Mouse (Mus musculus) ovary, adult 18-20 months (tissue): ENCODE data around the gene Hip1r.

Source experiments
- DNase-seq: peaks from one replicate; pipeline ENCODE4 v3.0.0; 2022; ENCODE audit warnings: low spot score, mixed read lengths

Hip1r gene

DNA sequence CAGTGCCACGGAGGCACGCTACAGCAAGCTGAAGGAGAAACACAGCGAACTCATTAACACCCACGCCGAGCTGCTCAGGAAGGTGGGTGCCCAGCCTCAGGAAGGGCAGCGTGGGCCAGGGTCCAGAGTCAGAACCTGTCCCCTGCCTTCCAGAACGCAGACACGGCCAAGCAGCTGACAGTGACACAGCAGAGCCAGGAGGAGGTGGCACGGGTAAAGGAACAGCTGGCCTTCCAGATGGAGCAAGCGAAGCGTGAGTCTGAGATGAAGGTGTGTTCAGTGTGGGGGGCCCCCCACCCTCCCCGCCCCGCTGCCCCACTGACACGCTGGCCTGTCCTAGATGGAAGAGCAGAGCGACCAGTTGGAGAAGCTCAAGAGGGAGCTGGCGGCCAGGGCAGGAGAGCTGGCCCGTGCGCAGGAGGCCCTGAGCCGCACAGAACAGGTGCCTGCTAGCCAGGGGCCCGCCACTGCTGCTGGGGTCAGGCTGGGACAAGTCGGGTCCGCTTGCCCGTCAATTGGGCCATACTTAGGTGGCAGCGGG, 23.9 kb downstream of the Hip1r start:
- DNase-seq, result no peak

DNA sequence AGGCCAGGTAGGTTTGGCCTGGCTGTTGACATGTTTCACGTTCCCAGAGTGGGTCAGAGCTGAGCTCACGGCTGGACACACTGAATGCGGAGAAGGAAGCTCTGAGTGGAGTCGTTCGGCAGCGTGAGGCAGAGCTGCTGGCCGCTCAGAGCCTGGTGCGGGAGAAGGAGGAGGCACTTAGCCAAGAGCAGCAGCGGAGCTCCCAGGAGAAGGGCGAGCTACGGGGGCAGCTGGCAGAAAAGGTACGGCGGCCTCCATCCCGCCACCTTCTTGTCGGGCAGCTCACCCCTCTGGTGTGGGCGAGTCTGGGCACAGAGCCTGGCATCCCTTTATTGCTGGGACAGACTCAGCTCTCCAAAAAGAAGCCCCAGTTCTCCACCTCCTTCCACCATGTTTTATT, 24.4 kb downstream of the Hip1r start:
- no peak for DNase-seq

DNA sequence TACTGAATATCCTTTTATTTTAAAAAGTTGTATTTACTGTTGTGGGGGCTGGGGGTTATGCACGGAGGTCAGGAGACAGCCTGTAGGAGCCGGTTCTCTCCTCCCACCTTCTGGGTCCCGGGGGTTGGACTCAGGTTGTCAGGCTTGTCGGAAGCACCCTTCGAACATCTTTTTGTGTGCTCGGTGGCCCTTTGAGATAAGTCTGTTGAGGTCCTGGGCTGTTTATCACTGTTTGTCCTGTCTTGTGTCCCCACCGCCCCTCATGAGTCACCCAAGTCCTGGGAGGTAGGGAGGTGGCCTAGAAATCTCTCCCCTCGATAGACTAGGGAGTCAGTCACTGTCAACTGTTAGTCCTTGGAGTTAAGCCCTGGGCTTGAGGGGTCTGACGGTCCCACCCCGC, 24.9 kb downstream of the Hip1r start:
- DNase-seq, result no peak

GRCm38 (mm10) chr5:124000824-124001223, 27.4 kb downstream of the Hip1r start:
- peak; percentile 64 for DNase-seq

DNA sequence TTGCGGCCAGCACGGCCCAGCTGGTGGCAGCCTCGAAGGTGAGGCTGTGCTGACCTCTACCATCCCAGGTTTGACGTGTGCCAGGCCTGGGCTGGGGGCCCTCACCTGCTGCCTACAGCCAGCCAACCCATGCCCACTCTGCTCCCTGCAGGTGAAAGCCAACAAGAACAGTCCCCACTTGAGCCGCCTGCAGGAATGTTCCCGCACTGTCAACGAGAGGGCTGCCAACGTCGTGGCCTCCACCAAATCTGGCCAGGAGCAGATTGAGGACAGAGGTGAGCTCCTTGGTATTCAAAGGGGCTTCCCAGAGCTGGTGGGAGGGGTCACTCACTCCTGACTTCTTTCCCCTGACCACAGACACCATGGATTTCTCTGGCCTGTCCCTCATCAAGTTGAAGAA, 27.8 kb downstream of the Hip1r start:
- no peak for DNase-seq

- DNase-seq, result peak; percentile 65
These were observed 29.4 kb downstream of the Hip1r start for GRCm38 (mm10) chr5:124002876-124003275.

DNA sequence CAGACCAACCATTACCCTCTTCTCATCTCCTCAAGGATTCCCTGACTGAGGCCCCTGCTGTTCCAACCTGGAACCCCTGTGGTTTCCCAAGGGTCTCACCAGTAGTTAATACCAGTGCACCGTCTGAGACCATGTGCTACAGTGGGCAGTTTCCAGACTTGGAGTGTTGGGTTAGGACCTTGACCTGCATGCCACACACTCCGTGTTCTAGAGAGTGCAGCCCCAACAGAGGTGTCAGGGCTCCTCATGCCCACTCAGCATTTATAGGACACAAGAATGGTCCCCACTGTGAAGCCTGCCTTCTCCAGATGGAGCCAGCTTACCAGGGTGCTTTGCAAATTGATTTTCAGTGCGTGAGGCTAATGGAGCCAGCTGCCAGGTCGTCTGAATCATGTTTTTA, 29.9 kb downstream of the Hip1r start:
- DNase-seq, result no peak

- DNase-seq, result no peak
These were observed 31.1 kb downstream of the Hip1r start for GRCm38 (mm10) chr5:124004356-124005150.

- no peak for DNase-seq
These were observed 31.7 kb downstream of the Hip1r start for GRCm38 (mm10) chr5:124005151-124005500.

DNA sequence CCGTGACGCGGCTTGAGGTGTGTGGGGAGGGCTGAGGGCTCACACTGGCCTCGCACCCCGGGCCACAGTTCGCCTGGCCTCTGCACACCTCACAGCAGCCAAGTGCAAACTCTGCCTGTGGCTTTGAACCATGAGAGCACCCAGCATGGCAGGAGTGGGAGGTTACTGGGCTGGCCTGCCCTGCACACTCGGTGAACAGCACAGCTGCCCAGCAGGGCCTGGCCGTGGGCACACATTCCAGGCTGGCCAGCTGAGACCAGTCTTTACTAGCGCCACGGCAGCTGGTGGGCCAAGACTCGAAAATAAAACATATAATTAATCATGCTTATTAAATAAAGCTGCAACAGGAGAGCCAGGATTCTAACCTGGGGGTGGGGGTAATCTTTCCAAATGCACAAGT, 32.2 kb downstream of the Hip1r start:
- no peak for DNase-seq

DNA sequence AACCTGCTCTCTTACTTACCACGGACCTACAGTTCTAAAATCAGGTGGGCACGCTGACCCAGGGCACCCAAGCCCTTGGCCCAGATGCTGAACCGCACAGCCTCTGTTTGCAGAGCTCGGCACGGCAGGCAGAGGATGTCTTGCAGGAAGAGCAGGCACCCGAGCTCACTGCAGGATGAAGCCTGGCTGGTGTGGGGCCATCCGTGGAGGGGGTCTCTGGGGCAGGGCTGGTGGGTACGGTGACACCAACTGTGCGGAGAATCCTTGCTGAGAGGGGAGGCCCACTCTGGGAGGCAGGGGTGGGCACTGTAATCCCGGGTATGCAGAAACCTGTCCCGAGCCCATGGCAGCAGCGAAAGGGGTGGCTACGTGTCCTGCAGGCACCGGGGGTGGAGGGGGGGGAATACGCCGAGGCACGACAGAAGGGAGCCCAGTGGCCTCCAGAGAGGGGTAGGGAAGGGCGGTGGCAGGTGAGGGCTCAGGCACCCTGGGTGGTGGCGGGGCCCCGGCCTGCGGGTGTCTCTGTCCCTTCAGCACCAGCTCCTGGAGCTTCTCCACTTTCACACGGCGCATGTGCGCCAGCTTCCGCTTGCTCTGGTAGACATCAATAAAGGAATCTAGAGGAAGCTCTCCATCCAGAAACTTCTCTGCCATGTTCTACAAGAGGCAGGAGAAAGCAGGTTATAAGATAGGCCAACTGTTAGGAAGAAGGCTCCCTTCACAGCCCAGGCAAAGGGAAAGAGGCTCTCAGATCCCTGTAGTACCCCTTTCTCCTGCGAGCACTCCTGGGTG, 32.9 kb downstream of the Hip1r start:
- no peak for DNase-seq

- DNase-seq, result peak; percentile 80
These were observed 33.6 kb downstream of the Hip1r start for GRCm38 (mm10) chr5:124006891-124007491.

- DNase-seq, result no peak
These were observed 36.6 kb downstream of the Hip1r start for GRCm38 (mm10) chr5:124010077-124010476.

DNA sequence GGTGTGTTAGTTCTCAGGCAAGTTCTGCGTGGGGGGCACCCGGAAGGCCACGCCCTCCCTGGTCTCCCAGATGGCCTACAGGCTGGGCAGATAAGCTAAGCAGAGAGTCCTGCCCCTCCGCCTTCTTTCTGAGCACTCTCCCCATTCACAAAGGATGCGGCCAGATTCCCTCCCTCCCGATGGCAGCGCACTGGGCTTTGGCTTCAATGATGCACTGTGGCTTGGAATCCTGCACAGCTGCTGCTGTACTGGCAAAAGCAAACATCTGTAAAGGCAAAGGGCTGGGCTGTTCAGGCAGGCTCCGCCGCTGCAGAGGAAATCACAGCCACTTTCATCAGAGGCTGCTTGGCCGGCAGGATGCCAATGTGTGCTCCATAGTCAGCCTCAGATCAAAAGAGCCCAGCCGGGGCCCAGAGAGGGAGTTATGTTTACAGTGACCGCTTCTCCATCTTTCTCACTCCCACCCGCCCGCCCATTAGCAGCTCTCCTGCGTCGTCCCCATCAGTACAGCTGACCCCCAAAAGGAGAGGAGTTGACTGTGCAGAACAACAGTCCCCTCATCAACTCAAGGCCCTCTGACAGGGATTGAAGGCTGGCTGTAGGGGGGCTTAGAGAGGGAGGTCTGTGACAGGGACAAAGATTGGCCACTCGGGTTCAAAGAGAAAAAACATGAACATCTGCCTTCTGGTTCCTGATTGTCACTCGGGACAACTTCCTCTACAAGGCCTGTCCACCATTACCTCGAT, 37.7 kb downstream of the Hip1r start:
- peak; percentile 63 for DNase-seq

GRCm38 (mm10) chr5:124011927-124012326, 38.5 kb downstream of the Hip1r start:
- DNase-seq, result no peak

DNA sequence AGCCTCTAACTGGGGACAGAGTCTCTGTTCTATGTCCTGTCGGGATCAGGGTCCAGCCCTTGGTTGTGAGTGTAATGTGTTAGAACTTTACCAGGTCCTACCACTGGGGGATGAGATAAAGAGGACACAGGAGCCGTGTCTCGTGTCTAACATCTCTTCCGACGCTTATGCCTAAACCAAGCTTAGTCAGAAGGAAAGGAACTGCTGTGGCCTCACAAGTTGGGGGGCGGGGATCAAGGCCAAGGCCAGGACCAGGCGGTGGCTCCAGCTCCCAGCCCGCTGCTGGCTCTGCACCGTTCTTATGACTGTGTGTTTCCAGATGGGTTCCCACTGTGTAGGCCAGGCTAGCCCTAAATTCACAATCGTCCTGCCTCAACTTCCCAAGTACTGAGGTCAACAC, 39.5 kb downstream of the Hip1r start:
- DNase-seq, result no peak

- DNase-seq, result no peak
These were observed 40.3 kb downstream of the Hip1r start for GRCm38 (mm10) chr5:124013747-124014146.

GRCm38 (mm10) chr5:124014180-124014579, 40.8 kb downstream of the Hip1r start:
- DNase-seq, result no peak

- DNase-seq, result no peak
These were observed 41.4 kb downstream of the Hip1r start for GRCm38 (mm10) chr5:124014791-124015251.

DNA sequence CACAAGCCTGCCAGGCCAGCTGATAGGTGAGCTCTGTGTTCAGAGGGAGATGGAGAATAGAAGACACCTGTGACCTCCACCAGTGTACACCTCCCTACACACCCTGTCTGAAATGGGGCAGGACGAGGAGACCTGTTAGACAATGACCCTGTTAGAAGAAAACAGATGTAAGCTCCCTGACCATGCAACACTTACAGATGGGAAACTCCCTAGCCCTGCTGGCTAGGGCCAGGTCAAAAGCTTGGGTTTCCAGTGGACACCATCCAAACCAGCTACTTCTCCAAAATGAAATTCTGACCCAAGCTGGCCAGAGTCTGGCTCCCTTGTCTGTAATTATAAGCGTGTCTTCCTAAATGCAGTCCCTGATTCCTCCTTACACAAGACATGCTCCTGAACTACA, 42.3 kb downstream of the Hip1r start:
- no peak for DNase-seq

DNA sequence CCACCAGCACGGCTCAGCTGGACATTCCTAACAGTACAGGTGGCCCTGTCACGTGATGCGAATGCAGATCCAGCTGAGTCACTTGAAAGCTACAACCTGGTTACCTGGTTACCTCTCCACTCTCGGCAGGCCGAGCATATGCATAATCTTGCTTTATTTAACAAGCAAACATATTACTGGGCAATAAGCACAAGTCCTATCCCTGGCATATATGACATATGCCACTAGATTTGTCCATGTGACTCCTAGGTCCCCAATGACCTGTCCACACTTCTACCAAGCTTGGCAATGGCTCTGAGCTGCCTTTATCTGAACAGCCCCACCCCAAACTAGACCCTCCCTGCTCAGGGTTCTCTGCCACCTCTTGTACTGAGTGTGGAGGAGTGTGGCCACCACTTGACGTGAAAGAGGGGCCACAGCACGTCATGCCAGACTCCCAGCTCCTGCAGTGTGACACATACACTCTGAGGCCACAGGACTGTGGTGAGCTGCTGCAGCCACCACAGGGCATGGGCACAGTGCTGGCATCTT, 42.9 kb downstream of the Hip1r start:
- DNase-seq, result no peak

- no peak for DNase-seq
These were observed 44.5 kb downstream of the Hip1r start for GRCm38 (mm10) chr5:124017941-124018340.
